Mouse (Mus musculus): ENCODE measurements around the gene Reps2.

The Reps2 gene

DNA sequence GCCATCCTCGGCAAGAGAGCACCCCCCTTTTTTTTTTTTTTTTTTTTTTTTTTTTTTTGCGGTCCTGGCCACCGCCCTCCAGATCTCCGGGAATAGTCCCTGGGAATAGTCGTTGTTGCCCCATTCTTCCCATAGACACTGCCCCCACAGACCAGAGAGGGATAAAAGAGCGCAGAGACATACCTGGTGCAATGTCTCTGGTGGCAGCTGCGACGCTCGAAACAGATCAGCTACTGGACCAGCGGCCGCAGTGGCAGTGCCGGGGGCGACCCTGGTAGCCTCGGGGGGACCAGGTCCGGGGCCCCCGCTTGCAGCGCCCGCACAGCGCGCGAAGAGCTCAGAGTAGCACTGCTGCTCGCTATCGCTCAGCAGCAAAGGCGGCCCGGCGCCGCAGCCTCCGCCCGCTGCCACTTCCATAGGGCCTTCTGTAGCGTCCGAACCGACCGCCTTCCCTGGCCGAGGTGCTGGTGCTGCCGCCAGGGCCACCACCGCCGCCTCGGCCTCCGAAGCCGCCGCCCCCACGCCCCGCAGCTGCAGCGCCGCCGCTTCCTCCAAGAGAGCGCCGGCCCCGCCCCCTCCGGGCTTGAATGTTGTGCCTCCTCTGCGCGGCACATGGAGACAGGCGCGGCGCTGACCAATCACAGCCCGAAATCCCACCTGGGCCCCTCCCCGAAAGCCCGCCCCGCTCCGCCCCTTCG lies at the start of gene Reps2:
Gene Reps2, minus strand, starts transcription at position 559 of the 698 bp plus-strand sequence.
- peak; percentile 73 for DNase-seq (ENCODE audit: low spot score)

DNA sequence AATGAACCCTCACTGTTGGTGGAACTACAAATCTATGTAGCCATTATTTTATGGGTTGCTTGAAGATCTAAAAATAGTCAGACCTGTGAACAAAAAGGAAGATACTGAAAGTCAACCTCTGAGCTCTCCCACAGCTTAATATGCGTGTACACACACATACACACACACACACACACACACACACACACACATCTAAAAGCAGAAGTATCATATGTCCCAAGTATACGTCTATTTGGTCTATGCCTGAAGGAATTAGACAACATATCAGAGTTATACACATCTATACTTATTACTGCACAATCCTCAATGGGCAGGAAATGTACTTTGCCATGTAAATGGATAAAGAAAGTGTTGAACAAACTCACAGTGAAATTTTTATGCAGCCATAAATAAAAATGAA lies 47.8 kb upstream of the Reps2 start:
- no peak for DNase-seq (ENCODE audit: low spot score)

GRCm38 (mm10) chrX:162685394-162685793 lies 41.9 kb upstream of the Reps2 start:
- no peak for DNase-seq (ENCODE audit: low spot score)

DNA sequence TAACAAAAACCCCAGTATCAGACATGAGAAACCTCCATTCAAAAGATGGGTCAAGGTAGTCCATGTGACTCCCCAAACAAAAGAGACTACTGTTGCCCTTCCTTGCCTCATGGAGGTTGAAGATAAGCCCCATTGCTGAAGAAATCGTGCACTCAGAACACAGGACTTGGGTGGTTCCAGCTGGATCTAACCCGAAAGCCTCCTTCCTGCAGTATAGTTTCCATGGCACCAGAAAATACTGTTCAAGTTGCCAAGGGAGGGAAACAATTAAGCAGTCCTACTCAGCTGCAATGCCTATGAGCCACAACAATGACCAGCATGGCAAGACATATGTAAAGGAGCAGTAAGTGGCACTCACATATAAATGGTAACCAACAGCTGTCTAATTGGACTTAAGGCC lies 36.1 kb upstream of the Reps2 start:
- DNase-seq (ENCODE audit: low spot score), result no peak

DNA sequence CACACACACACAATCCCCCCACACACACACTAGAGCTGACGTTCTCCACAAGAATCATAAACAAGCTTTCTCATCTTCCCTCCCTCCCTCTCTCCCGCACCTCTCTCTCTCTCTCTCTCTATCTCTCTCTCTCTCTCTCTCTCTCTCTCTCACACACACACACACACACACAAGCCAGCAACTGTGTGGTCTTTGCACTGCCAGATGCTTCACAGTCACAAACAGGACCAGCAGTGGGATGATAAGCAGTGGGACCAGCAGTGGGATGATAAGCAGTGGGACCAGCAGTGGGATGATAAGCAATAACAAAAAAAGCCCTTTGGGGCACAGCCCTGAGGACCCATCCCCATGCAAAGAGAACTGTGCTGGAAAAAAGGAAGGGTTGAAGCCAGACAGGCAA lies 35.4 kb upstream of the Reps2 start:
- DNase-seq (ENCODE audit: low spot score), result no peak

DNA sequence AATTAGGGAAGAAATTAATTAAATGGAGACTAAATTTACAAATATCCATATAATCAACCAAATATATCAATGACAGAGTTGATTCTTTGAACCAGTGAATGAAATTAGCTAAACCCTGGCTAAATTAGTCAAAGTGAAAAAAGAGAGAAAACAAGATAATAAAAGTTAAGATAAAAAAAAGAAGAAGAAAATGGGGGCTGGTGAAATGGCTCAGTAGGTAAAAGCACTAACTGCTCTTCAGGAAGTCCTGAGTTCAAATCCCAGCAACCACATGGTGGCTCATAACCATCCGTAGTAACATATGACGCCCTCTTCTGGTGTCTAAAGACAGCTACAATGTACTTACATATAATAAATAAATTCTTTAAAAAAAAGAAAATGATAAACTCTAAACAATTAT lies 22.7 kb upstream of the Reps2 start:
- DNase-seq (ENCODE audit: low spot score), result no peak

- DNase-seq (ENCODE audit: low spot score), result no peak
Observed at GRCm38 (mm10) chrX:162660182-162660581, 16.7 kb upstream of the Reps2 start.

DNA sequence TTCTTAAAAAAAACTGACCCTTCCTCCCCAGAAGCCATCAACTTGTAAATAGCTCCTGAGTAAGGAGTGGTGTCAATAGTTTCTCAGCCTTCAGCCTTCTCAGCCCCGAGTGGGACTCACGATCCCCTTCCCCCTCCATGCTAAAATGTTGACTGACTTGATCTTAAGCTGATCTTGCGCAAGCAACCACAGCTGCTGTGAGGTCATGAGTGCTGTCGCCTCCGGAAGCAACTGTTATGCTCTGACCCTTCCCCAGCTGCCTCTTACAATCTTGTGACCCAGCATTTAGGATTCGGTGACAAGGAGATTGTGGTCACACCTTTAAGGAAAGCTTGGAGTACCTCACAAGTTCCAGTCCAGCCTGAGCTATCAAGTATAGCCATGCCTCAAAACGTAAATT lies 10.1 kb upstream of the Reps2 start:
- DNase-seq (ENCODE audit: low spot score), result no peak

GRCm38 (mm10) chrX:162652445-162652844 lies 9.0 kb upstream of the Reps2 start:
- DNase-seq (ENCODE audit: low spot score), result no peak

- no peak for DNase-seq (ENCODE audit: low spot score)
Observed at GRCm38 (mm10) chrX:162651125-162651524, 7.7 kb upstream of the Reps2 start.

GRCm38 (mm10) chrX:162643789-162644092 lies 292 bp upstream of the Reps2 start:
- no peak for DNase-seq (ENCODE audit: low spot score)

DNA sequence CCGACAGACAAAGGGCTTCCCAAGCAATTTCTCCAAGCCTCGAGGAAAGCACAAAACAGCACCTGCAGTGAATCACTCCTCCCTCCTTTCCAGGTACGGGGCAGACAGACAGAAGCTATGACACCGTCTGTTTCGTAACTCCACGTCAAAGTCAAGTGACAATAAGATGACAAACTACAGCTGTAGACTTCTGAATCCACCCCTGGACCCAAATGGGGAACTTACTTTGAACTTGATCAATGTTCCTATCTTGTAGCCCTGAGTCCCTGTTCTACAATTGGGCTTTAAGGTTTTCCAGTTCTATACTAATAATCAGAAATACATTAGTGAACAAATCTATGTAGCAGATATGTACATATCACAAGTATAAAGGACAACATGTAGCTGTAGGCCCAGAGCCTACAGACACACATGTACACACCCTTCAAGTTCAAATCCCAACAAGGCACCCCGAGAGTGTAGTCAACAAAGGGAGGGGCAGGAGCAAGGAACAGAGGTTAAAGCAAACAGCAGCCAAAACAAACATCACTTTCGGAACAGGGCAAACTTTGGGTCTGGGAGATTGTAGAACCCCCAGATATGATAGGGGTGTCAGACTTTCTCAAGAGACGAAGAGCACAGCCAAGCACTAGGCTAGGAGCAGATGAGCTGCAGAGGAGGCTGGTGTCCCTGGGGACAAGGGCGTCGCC lies 903 bp downstream of the Reps2 start:
- DNase-seq (ENCODE audit: low spot score), result no peak

DNA sequence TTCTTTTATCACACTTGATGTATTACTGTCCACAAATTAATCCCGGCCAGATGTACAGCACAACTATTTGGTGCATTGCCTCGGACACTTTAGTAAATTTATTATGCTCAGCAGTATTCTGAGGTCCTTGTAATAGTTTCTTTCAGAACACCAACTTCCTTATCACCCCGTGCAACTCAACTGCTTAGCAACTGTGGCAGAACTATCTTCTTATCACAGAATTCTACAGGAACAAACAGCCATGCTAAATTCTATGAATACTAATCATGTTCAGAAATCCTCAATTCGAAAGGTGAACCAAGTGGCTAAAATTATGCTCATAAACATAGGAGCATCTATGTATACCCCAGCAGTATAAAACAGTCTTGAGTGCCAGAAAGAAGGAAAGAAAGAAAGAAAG lies 1.7 kb downstream of the Reps2 start:
- DNase-seq (ENCODE audit: low spot score), result no peak

DNA sequence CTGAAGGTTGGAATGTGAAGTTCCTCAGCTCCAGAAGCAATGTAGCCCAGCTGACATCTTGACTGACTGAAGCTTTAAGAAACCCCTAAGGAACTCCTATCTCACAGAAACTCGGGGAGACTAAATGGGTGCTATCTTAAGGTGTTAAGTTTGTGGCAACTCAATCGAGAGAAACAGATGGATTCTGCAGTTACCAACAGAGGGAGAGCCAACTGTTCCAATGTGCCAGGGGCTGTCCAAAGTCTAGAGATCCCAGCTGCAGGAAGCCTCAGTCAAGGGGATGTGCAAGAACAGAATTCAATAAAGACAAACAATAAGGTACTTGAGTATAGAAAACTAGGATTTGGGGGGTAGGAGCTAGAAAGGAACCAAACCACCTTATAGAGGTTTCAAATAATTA lies 8.3 kb downstream of the Reps2 start:
- DNase-seq (ENCODE audit: low spot score), result no peak

DNA sequence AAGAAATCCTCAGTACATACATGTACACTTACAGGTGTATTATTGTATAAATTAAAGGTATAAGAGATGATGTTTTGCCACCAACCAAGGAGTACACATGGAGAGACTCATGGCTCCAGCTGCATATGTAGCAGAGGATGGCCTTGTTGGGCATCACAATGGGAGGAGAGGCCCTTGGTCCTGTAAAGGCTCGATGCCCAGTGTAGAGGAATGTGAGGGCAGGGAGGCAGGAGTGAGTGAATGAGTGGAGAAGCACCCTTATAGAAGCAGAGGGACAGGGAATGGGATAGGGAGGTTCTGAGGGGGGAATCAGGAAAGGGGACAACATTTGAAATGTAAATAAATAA lies 21.4 kb downstream of the Reps2 start:
- DNase-seq (ENCODE audit: low spot score), result no peak

DNA sequence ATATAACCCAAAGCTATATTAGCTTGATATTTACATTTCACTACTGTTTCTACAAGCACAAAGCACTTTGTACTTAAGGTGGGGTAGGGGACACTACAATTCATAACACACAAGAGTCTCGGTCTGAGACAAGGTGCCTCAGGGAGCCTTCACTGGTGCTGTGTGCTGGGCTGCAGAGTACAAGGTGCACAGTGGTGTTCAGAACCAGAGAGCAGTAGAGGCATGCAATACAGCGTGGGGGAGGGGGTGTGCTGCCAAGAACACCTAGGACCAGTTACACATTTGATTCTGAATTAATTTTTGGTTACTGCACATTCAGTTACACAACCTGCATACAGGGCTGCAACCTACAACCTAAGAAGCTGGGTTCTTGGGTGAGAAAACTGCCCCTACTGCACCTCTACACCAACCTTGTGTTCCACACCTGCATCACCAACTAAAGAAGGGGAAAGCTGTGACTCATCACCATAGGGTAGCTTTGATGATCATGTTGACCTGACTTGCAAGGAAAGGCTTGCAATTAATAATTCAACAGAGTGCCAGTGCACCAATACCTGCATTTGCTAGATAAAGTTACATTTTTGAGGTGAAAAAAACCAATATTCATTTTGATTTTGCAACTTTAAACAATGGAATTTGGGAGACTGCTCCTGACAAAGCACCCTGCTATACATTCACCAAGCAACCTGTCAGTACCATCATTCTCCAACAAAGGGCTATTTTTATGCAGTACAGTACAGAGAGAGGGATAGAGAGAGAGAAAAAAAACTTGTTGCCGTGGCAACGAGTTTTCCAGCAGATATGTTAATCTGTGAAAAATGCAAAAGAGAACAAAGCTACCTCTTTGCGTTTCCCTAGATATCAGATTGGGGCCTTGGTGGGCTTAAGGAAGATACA lies 22.0 kb downstream of the Reps2 start:
- no peak for DNase-seq (ENCODE audit: low spot score)

GRCm38 (mm10) chrX:162619705-162620104 lies 23.7 kb downstream of the Reps2 start:
- no peak for DNase-seq (ENCODE audit: low spot score)

DNA sequence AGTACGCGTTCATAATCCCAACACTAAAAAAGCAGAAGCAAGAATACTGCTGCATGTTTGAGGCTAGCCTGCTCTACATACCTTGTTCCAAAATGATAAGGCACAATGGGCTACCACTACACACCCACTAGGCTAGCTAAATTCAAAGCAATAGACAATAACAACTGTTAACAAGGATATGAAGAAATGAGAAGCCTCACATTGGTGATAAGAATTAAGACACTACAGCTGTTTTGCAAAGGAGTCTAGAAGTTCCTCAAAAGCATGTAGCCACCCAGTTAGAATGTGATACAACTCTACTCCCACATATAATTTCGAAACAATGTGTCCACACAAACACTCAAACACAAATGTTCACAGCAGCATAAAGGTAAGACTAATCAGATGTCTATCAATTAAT lies 24.9 kb downstream of the Reps2 start:
- no peak for DNase-seq (ENCODE audit: low spot score)

DNA sequence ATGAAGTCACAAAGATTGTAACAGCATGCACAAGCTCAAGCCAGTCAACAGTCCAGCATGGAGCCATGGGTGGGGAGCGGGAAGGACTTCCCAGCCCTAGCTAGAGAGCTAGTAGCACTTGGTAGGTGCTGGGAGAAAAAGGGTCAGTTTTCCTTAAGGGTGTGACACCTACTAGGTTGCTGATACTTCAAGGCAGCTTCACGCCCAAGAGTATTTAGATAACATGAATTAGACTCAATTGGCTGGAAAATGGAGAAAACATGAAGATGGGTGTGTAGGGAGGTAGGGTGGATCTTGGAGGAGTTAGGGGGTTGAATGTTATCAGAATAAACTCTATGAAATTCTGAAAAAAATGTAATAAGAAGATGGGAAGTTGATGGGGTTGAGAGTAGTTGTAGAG lies 37.3 kb downstream of the Reps2 start:
- no peak for DNase-seq (ENCODE audit: low spot score)

- DNase-seq (ENCODE audit: low spot score), result no peak
Observed at GRCm38 (mm10) chrX:162599666-162600065, 43.8 kb downstream of the Reps2 start.

- DNase-seq (ENCODE audit: low spot score), result no peak
Observed at GRCm38 (mm10) chrX:162591005-162591801, 52.2 kb downstream of the Reps2 start.

DNA sequence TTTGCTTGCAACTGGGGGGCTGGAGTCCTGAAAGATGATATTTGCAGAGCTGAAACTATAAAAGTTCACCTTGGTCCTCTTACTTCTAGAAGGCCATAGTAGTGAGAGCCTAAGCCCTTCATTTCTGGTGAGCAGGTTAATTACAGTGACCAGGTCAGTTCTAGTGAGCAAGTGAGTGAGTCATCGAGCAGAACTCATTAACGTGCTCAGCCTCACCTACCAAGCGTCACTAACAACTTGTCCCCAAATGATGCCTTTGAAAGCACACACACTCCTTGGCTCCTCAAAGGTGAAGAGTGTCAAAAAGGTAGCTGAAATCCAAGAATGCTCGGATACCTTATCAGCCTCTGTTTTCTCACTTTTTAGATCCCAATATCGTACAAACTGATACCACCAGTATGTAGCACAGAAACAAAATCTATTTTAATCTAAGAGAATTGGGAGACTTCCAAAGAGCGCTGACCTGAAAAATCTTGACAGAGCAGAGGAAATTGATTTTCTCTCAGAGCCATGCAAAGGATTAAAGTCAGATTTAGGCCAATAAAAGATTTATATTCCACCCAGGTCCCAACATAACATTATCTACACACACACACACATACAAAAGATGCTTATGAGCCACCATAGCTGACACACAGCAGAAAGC lies 53.2 kb downstream of the Reps2 start:
- no peak for DNase-seq (ENCODE audit: low spot score)

Measured in ovary, adult 18-20 months (tissue).